Mouse (Mus musculus) lung, embryonic 14.5 days (tissue): Measurements from ENCODE around the gene Ntm. TPM values are rescaled to one million over a fixed set of nuclear protein-coding genes. Genes with fewer than 3 reads are reported as not detected.

Experiments used
- ATAC-seq: fragments of 200-750 bp; cut with Nextera tagmentation; 2 replicates; pipeline ENCODE4 v1.8.0; 2017; ENCODE audit warnings: mild to moderate bottlenecking, moderate TSS enrichment, moderate library complexity; ENCODE audit not compliant: insufficient read depth
- DNase-seq: peaks from one replicate; pipeline ENCODE4 v3.0.0-alpha.2; 2015
- H3K27ac ChIP-seq: fragments of 300-500 bp; sonication (generic); 2 replicates; pipeline ENCODE4 v1.5.1; 2014; ENCODE audit warnings: low read depth, mild to moderate bottlenecking, moderate library complexity
- H3K27me3 ChIP-seq: fragments of 300-500 bp; sonication (generic); 2 replicates; pipeline ENCODE4 v1.6.1; 2014; ENCODE audit warnings: low read length, control low read depth; ENCODE audit not compliant: insufficient read depth
- H3K36me3 ChIP-seq: fragments of 300-500 bp; sonication (generic); 2 replicates; pipeline ENCODE4 v1.6.1; 2014; ENCODE audit warnings: control low read depth; ENCODE audit not compliant: insufficient read depth
- H3K4me1 ChIP-seq: fragments of 300-500 bp; sonication (generic); 2 replicates; pipeline ENCODE4 v1.6.1; 2014; ENCODE audit warnings: antibody characterized with exemption, control low read depth; ENCODE audit not compliant: insufficient read depth
- H3K4me2 ChIP-seq: fragments of 300-500 bp; sonication (generic); 2 replicates; pipeline ENCODE4 v1.6.1; 2014; ENCODE audit warnings: mild to moderate bottlenecking
- H3K4me3 ChIP-seq: fragments of 300-500 bp; sonication (generic); 2 replicates; pipeline ENCODE4 v1.5.1; 2014; ENCODE audit warnings: low read depth, low read length
- H3K9ac ChIP-seq: fragments of 300-500 bp; sonication (generic); 2 replicates; pipeline ENCODE4 v1.6.1; 2014
- H3K9me3 ChIP-seq: fragments of 300-500 bp; sonication (generic); 2 replicates; pipeline ENCODE4 v1.6.1; 2016; ENCODE audit warnings: low read depth, low read length, control low read depth
- CTCF ChIP-seq: IDR thresholded peaks from 2 replicates; pipeline ENCODE4 v1.5.1; 2016; ENCODE audit warnings: antibody characterized with exemption, low read depth
- WGBS: fragments of 180-500 bp; shearing (Covaris S2); extraction: QIAGEN DNeasy Blood & Tissue Kit; methylation state at CpG from one replicate; pipeline ENCODE4 v1.1.7; 2014; 5-methylcytosine and 5-hydroxymethylcytosine counted together
- polyA plus RNA-seq: library from polyadenylated mRNA; unstranded; fragments of >200 nt; fragmentation: Nextera tagmentation; extraction: Ambion mirVana; gene quantifications from 2 replicates; pipeline ENCODE4 v1.2.1, GENCODE M21; 2014

Ntm gene
- polyA plus RNA-seq, 1 experiment from 2014 or later, result 22.1 TPM

DNA sequence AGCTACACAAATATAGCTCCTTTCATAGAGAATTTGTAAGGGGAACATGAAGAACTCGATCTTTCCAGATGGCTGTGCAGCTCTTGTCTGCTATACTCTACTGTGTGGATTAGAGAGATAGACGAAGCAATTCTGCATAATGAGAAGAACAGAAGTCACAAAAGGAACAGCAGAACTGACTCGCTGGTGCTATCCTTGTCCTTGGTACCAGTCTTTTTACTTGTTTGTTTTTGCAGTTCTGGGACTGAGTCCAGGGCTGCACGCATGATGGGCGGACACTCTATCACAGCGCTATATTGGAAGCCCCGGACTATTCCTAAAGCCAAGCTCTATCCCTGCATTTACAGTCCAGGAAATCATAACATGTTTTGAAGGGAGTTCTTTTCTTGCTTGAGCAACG lies 637.8 kb downstream of the Ntm start:
- Histone ChIP-seq H3K4me1 (no peaks in the 10 kb centered on the region; the same call in 1 of the 2 replicates), H3K9me3 (no peaks in the 10 kb centered on the region), H3K9ac (no peak overlapping the region), H3K4me2 (no peak overlapping the region), H3K27ac (no peak overlapping the region), H3K27me3 (no peaks in the 10 kb centered on the region), H3K4me3 (no peak overlapping the region), H3K36me3 (no peaks in the 10 kb centered on the region)
- no peak for TF ChIP-seq CTCF
- no peak for ATAC-seq
- peak; percentile 20 for DNase-seq
- WGBS, result 72% methylated on average over 8 of the region's 8 CpGs

DNA sequence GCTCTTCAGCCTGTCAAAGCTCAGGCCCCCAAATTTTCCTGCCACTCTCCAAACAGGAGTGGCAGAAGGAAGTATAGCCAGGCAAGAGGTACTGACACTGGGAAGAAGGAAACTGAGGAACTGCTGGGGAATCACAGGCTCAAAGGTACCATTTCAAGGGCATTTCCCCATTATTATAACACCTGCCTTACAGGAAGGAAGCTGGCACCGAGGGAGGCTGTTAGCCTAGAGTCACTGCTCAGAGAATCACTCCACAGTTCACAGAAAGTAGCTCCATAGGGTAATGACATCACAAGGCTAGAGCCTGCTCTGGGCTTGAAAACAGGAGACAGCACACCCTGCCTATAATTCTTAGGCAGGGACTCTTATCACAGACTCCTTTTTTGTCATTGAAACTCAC lies 643.7 kb downstream of the Ntm start:
- no peak for TF ChIP-seq CTCF
- 38% methylated on average over 1 of the region's 1 CpGs for WGBS
- H3K27ac ChIP-seq, result no peak overlapping the region

GRCm38 (mm10) chr9:29318676-29319162 lies 644.2 kb downstream of the Ntm start:
- WGBS, result 60% methylated on average over 8 of the region's 8 CpGs

More for the DNA sequence above, 643.7 kb downstream of the Ntm start:
- H3K4me3 ChIP-seq, result no peak overlapping the region
- ATAC-seq (no peak), DNase-seq (no peak)
- no peaks in the 10 kb centered on the region for H3K9me3 ChIP-seq
- no peaks in the 10 kb centered on the region for H3K36me3 ChIP-seq
- no peaks in the 10 kb centered on the region for H3K27me3 ChIP-seq
- no peak overlapping the region for H3K4me2 ChIP-seq
- peaks cover 10% of the 10 kb centered on the region; the same call in 1 of the 2 replicates for H3K4me1 ChIP-seq
- no peak overlapping the region for H3K9ac ChIP-seq

DNA sequence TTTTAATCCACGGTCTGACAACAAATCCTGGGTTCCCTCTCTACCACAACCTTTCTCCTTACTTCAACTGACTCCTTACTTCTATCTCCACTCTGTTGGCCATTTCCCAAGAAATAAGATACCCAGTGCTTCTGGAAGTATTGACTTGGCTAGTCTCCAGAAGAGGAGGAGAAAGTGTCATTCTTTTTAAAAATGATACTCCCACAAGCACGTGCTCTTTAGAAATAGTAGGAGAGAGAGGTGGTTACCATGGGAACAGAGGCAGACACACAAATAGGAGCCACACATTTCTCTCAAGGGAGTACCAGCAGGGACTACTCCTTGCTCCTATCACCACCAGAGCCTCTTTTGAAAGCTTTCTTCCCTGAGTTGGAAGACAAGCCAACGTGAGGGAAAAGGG lies 645.3 kb downstream of the Ntm start:
- no peaks in the 10 kb centered on the region for H3K9me3 ChIP-seq
- H3K9ac ChIP-seq, result no peak overlapping the region
- peak; percentile 92 for ATAC-seq
- no peaks in the 10 kb centered on the region for H3K27me3 ChIP-seq
- WGBS, result 10% methylated on average over 3 of the region's 3 CpGs
- no peak overlapping the region for H3K4me3 ChIP-seq
- H3K4me1 ChIP-seq, result peaks cover 10% of the 10 kb centered on the region; the same call in 1 of the 2 replicates
- DNase-seq, result peak; percentile 87
- no peak for TF ChIP-seq CTCF
- H3K4me2 ChIP-seq, result no peak overlapping the region
- H3K36me3 ChIP-seq, result no peaks in the 10 kb centered on the region
- H3K27ac ChIP-seq, result no peak overlapping the region

More at GRCm38 (mm10) chr9:29318676-29319162, 644.2 kb downstream of the Ntm start:
- ATAC-seq (no peak), DNase-seq (no peak)
- H3K27me3 ChIP-seq, result no peaks in the 10 kb centered on the region
- no peaks in the 10 kb centered on the region for H3K36me3 ChIP-seq
- no peak overlapping the region for H3K27ac ChIP-seq
- peaks cover 10% of the 10 kb centered on the region; the same call in 1 of the 2 replicates for H3K4me1 ChIP-seq
- no peak overlapping the region for H3K9ac ChIP-seq
- H3K4me3 ChIP-seq, result no peak overlapping the region
- no peaks in the 10 kb centered on the region for H3K9me3 ChIP-seq
- H3K4me2 ChIP-seq, result no peak overlapping the region
- TF ChIP-seq CTCF, result no peak

- DNase-seq (no peak), ATAC-seq (no peak)
- Histone ChIP-seq H3K9me3 (no peaks in the 10 kb centered on the region), H3K27ac (no peak overlapping the region), H3K9ac (no peak overlapping the region), H3K4me1 (peaks cover 10% of the 10 kb centered on the region; the same call in 1 of the 2 replicates), H3K36me3 (no peaks in the 10 kb centered on the region), H3K27me3 (no peaks in the 10 kb centered on the region), H3K4me2 (no peak overlapping the region), H3K4me3 (no peak overlapping the region)
- TF ChIP-seq CTCF, result no peak
- WGBS, result 51% methylated on average over 8 of the region's 8 CpGs
Observed at GRCm38 (mm10) chr9:29315842-29316241, 647.1 kb downstream of the Ntm start.

DNA sequence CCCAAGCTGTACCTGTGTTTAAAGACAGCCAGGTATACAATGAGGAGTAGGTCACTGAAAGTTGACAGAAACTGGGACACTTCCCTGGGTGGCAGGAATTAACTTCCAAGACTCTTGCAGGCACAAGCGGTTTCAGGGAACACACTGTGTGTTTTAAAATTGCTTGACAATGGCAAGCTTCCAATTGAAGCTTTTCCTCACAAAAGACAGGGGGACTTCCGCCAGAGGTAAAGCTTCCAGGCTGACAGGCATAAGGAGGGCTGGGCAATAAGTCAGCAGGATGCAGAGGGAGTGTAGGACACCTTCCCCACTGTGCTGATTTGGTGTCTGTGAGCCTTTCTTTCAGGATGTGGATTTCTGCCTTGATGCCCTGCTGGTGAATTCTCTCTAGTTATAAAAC lies 656.0 kb downstream of the Ntm start:
- WGBS, result 18% methylated on average over 2 of the region's 2 CpGs
- Histone ChIP-seq H3K27me3 (no peaks in the 10 kb centered on the region), H3K27ac (no peak overlapping the region), H3K4me1 (no peaks in the 10 kb centered on the region), H3K9ac (no peak overlapping the region), H3K36me3 (no peaks in the 10 kb centered on the region), H3K4me3 (no peak overlapping the region), H3K9me3 (no peaks in the 10 kb centered on the region), H3K4me2 (no peak overlapping the region)
- ATAC-seq (no peak), DNase-seq (peak; percentile 11)
- TF ChIP-seq CTCF, result no peak

DNA sequence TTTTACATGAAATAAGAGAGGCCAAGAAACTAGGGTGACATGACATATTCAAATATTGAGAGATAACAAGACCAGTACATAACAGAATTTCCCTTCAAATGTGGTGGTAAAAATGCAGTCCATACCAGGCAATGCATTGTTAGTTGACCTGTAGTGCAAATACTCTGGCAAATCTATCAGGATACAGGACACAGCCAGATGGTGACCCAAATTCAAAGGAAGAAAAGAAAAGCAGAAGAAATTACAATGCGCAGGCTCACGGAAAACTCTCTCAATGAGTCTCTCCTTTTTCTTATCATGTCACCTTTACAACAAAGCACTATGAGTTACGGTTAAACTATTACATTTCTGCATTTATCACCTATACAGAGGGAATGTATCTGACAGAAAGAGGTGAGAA lies 664.6 kb downstream of the Ntm start:
- TF ChIP-seq CTCF, result no peak
- 79% methylated on average over 3 of the region's 3 CpGs for WGBS
- H3K4me2 ChIP-seq, result no peak overlapping the region

More for the DNA sequence above, 664.6 kb downstream of the Ntm start:
- Histone ChIP-seq H3K27me3 (no peaks in the 10 kb centered on the region), H3K4me1 (no peaks in the 10 kb centered on the region), H3K27ac (no peak overlapping the region), H3K4me3 (no peak overlapping the region), H3K9ac (no peak overlapping the region), H3K36me3 (no peaks in the 10 kb centered on the region), H3K9me3 (no peaks in the 10 kb centered on the region)
- ATAC-seq, result no peak
- DNase-seq, result no peak
